Mouse (Mus musculus): ENCODE results near the gene Grm6. TPM values are rescaled to one million over a fixed set of nuclear protein-coding genes. Genes with fewer than 3 reads are reported as not detected.
A peak's percentile ranks its signal among the peaks of the same experiment; 100 is the strongest.

Gene Grm6
- not detected in 2 replicates for polyA plus RNA-seq (2014; fragmentation: Nextera tagmentation; extraction: Ambion mirVana)

- WGBS = 5% methylated on average over 11 of the region's 11 CpGs
- Histone ChIP-seq H3K36me3 (ENCODE audit: control insufficient read depth, insufficient read depth, low read length) (no peaks in the 10 kb centered on the region), H3K4me3 (ENCODE audit: low read depth, low read length) (peak within 1 kb of the TSS; percentile 36), H3K27ac (ENCODE audit: low read depth) (no peak within 1 kb of the TSS), H3K27me3 (replicated peaks; ENCODE audit: control insufficient read depth, insufficient read depth, low read length) (peaks cover 61% of the 10 kb centered on the region), H3K4me2 (ENCODE audit: low read length) (peak within 1 kb of the TSS; percentile 83), H3K9me3 (ENCODE audit: control insufficient read depth, low read length) (0 out of 2 replicates have a peak, but pooled peaks cover 4% of the 10 kb centered on the region), H3K4me1 (replicated peaks; ENCODE audit: control insufficient read depth, insufficient read depth, low read length) (peaks cover 13% of the 10 kb centered on the region), H3K9ac (ENCODE audit: low read length) (peak within 1 kb of the TSS; percentile 27)
- ATAC-seq (replicated peaks; ENCODE audit: low FRiP score, low TSS enrichment, low read depth) (no peak), DNase-seq (ENCODE audit: low spot score) (peak; percentile 58)
Measured at GRCm38 (mm10) chr11:50850177-50850735, at the start of gene Grm6. Grm6 (plus strand) TSS chr11:50850685.

- Histone ChIP-seq H3K36me3 (ENCODE audit: control insufficient read depth, insufficient read depth, low read length) (peaks cover 81% of the 10 kb centered on the region), H3K27ac (ENCODE audit: low read depth) (no peak overlapping the region), H3K27me3 (replicated peaks; ENCODE audit: control insufficient read depth, insufficient read depth, low read length) (no peaks in the 10 kb centered on the region), H3K4me1 (replicated peaks; ENCODE audit: control insufficient read depth, insufficient read depth, low read length) (no peaks in the 10 kb centered on the region), H3K9ac (ENCODE audit: low read length) (no peak overlapping the region), H3K4me2 (ENCODE audit: low read length) (no peak overlapping the region), H3K4me3 (ENCODE audit: low read depth, low read length) (no peak overlapping the region), H3K9me3 (ENCODE audit: control insufficient read depth, low read length) (peaks cover 42% of the 10 kb centered on the region)
- no peak for DNase-seq (ENCODE audit: low spot score)
- WGBS = 95% methylated on average over 4 of the region's 4 CpGs
- ATAC-seq (replicated peaks; ENCODE audit: low FRiP score, low TSS enrichment, low read depth) = no peak
Measured at GRCm38 (mm10) chr11:50814233-50814632, 36.3 kb upstream of the Grm6 start.

GRCm38 (mm10) chr11:50826214-50826613 is 24.3 kb upstream of the Grm6 start:
- Histone ChIP-seq H3K4me3 (ENCODE audit: low read depth, low read length) (peak overlapping the region; percentile 86), H3K9me3 (ENCODE audit: control insufficient read depth, low read length) (no peaks in the 10 kb centered on the region), H3K4me2 (ENCODE audit: low read length) (peak overlapping the region; percentile 79), H3K9ac (ENCODE audit: low read length) (no peak overlapping the region), H3K27me3 (replicated peaks; ENCODE audit: control insufficient read depth, insufficient read depth, low read length) (no peaks in the 10 kb centered on the region), H3K4me1 (replicated peaks; ENCODE audit: control insufficient read depth, insufficient read depth, low read length) (0 out of 2 replicates have a peak, but pooled peaks cover 6% of the 10 kb centered on the region), H3K36me3 (ENCODE audit: control insufficient read depth, insufficient read depth, low read length) (peaks cover 40% of the 10 kb centered on the region), H3K27ac (ENCODE audit: low read depth) (no peak overlapping the region)
- no peak for DNase-seq (ENCODE audit: low spot score)
- 56% methylated on average over 2 of the region's 2 CpGs for WGBS
- ATAC-seq (replicated peaks; ENCODE audit: low FRiP score, low TSS enrichment, low read depth) = no peak

- no peaks in the 10 kb centered on the region for H3K9me3 ChIP-seq (ENCODE audit: control insufficient read depth, low read length)
- peak within 1 kb of the TSS; percentile 86 for H3K4me3 ChIP-seq (ENCODE audit: low read depth, low read length)
- H3K27ac ChIP-seq (ENCODE audit: low read depth) = peak within 1 kb of the TSS; percentile 7; the same call in 1 of the 2 replicates
- H3K36me3 ChIP-seq (ENCODE audit: control insufficient read depth, insufficient read depth, low read length) = peaks cover 29% of the 10 kb centered on the region
- ATAC-seq (replicated peaks; ENCODE audit: low FRiP score, low TSS enrichment, low read depth) (peak; percentile 94), DNase-seq (ENCODE audit: low spot score) (peak; percentile 91)
- WGBS = 2% methylated on average over 45 of the region's 45 CpGs
- 0 out of 2 replicates have a peak, but pooled peaks cover 6% of the 10 kb centered on the region for H3K4me1 ChIP-seq (replicated peaks; ENCODE audit: control insufficient read depth, insufficient read depth, low read length)
- H3K4me2 ChIP-seq (ENCODE audit: low read length) = peak within 1 kb of the TSS; percentile 79
- peak within 1 kb of the TSS; percentile 87 for H3K9ac ChIP-seq (ENCODE audit: low read length)
- H3K27me3 ChIP-seq (replicated peaks; ENCODE audit: control insufficient read depth, insufficient read depth, low read length) = no peaks in the 10 kb centered on the region
Measured at GRCm38 (mm10) chr11:50827010-50827953, 23.2 kb upstream of the Grm6 start, which contains the start of gene Zfp354c. Zfp354c (minus strand) TSS chr11:50827724.

DNA sequence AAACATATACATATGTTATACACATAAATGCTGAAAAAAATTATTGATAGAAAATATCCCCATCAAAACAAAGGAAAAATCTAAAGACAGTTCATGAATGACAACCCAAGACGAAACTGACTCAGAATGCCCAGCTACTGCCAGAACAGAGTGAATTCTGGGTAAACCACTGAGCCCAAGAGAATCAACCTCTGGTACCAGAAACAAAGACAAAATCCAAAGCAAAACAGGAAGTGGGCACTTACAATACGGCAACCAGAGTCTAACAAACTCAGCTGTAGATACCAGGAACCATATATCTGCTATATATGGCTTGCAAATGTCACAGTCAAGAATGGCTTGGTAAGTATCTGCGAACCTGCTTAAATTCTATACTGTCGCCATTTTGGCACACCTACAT is 14.8 kb upstream of the Grm6 start:
- Histone ChIP-seq H3K27me3 (replicated peaks; ENCODE audit: control insufficient read depth, insufficient read depth, low read length) (no peaks in the 10 kb centered on the region), H3K4me3 (ENCODE audit: low read depth, low read length) (no peak overlapping the region), H3K9me3 (ENCODE audit: control insufficient read depth, low read length) (peaks cover 13% of the 10 kb centered on the region; the same call in 1 of the 2 replicates), H3K9ac (ENCODE audit: low read length) (no peak overlapping the region), H3K36me3 (ENCODE audit: control insufficient read depth, insufficient read depth, low read length) (no peaks in the 10 kb centered on the region; the same call in 1 of the 2 replicates), H3K4me1 (replicated peaks; ENCODE audit: control insufficient read depth, insufficient read depth, low read length) (peaks cover 4% of the 10 kb centered on the region; the same call in 1 of the 2 replicates), H3K27ac (ENCODE audit: low read depth) (no peak overlapping the region), H3K4me2 (ENCODE audit: low read length) (no peak overlapping the region)
- ATAC-seq (replicated peaks; ENCODE audit: low FRiP score, low TSS enrichment, low read depth) (no peak), DNase-seq (ENCODE audit: low spot score) (no peak)
- 85% methylated on average over 4 of the region's 4 CpGs for WGBS

- Histone ChIP-seq H3K4me2 (ENCODE audit: low read length) (peak within 1 kb of the TSS; percentile 59), H3K27me3 (replicated peaks; ENCODE audit: control insufficient read depth, insufficient read depth, low read length) (no peaks in the 10 kb centered on the region), H3K36me3 (ENCODE audit: control insufficient read depth, insufficient read depth, low read length) (no peaks in the 10 kb centered on the region), H3K4me1 (replicated peaks; ENCODE audit: control insufficient read depth, insufficient read depth, low read length) (peaks cover 8% of the 10 kb centered on the region; the same call in 1 of the 2 replicates), H3K9ac (ENCODE audit: low read length) (peak within 1 kb of the TSS; percentile 57), H3K27ac (ENCODE audit: low read depth) (peak within 1 kb of the TSS; percentile 89), H3K4me3 (ENCODE audit: low read depth, low read length) (peak within 1 kb of the TSS; percentile 36), H3K9me3 (ENCODE audit: control insufficient read depth, low read length) (no peaks in the 10 kb centered on the region)
- WGBS = 14% methylated on average over 22 of the region's 22 CpGs
- ATAC-seq (replicated peaks; ENCODE audit: low FRiP score, low TSS enrichment, low read depth) (peak; percentile 95), DNase-seq (ENCODE audit: low spot score) (peak; percentile 94)
Measured at GRCm38 (mm10) chr11:50841023-50841735, 9.3 kb upstream of the Grm6 start, which contains the start of gene Zfp879. Zfp879 (minus strand) TSS chr11:50841552.

- ATAC-seq (replicated peaks; ENCODE audit: low FRiP score, low TSS enrichment, low read depth) = no peak
Measured at GRCm38 (mm10) chr11:50845951-50846350, 4.5 kb upstream of the Grm6 start.

GRCm38 (mm10) chr11:50847047-50847446 is 3.4 kb upstream of the Grm6 start:
- no peak overlapping the region for H3K4me3 ChIP-seq (ENCODE audit: low read depth, low read length)
- H3K9ac ChIP-seq (ENCODE audit: low read length) = no peak overlapping the region
- H3K27ac ChIP-seq (ENCODE audit: low read depth) = no peak overlapping the region
- H3K4me1 ChIP-seq (replicated peaks; ENCODE audit: control insufficient read depth, insufficient read depth, low read length) = peaks cover 13% of the 10 kb centered on the region
- DNase-seq (ENCODE audit: low spot score) (no peak), ATAC-seq (replicated peaks; ENCODE audit: low FRiP score, low TSS enrichment, low read depth) (no peak)
- 77% methylated on average over 5 of the region's 5 CpGs for WGBS
- H3K4me2 ChIP-seq (ENCODE audit: low read length) = no peak overlapping the region
- peaks cover 50% of the 10 kb centered on the region for H3K27me3 ChIP-seq (replicated peaks; ENCODE audit: control insufficient read depth, insufficient read depth, low read length)
- H3K36me3 ChIP-seq (ENCODE audit: control insufficient read depth, insufficient read depth, low read length) = no peaks in the 10 kb centered on the region
- 0 out of 2 replicates have a peak, but pooled peaks cover 4% of the 10 kb centered on the region for H3K9me3 ChIP-seq (ENCODE audit: control insufficient read depth, low read length)

More at GRCm38 (mm10) chr11:50845951-50846350, 4.5 kb upstream of the Grm6 start:
- Histone ChIP-seq H3K36me3 (ENCODE audit: control insufficient read depth, insufficient read depth, low read length) (no peaks in the 10 kb centered on the region), H3K4me3 (ENCODE audit: low read depth, low read length) (no peak overlapping the region), H3K9me3 (ENCODE audit: control insufficient read depth, low read length) (0 out of 2 replicates have a peak, but pooled peaks cover 4% of the 10 kb centered on the region), H3K4me1 (replicated peaks; ENCODE audit: control insufficient read depth, insufficient read depth, low read length) (peaks cover 8% of the 10 kb centered on the region), H3K27me3 (replicated peaks; ENCODE audit: control insufficient read depth, insufficient read depth, low read length) (peaks cover 39% of the 10 kb centered on the region), H3K27ac (ENCODE audit: low read depth) (no peak overlapping the region), H3K9ac (ENCODE audit: low read length) (no peak overlapping the region), H3K4me2 (ENCODE audit: low read length) (no peak overlapping the region)
- no peak for DNase-seq (ENCODE audit: low spot score)
- WGBS = 89% methylated on average over 3 of the region's 3 CpGs
